Mouse (Mus musculus) embryonic fibroblast, embryonic 13.5 days (primary cell): Measurements from ENCODE around the gene Mgam.

Experiments used
- CTCF ChIP-seq: IDR thresholded peaks from 2 replicates; pipeline ENCODE4 v1.5.1; 2011; ENCODE audit warnings: mild to moderate bottlenecking, control low read depth, low read length, moderate library complexity, borderline replicate concordance; ENCODE audit not compliant: insufficient read depth
- POLR2A ChIP-seq: IDR thresholded peaks from 2 replicates; pipeline ENCODE4 v1.6.1; 2011; ENCODE audit warnings: low read depth, mild to moderate bottlenecking, control low read depth, low read length, moderate library complexity

DNA sequence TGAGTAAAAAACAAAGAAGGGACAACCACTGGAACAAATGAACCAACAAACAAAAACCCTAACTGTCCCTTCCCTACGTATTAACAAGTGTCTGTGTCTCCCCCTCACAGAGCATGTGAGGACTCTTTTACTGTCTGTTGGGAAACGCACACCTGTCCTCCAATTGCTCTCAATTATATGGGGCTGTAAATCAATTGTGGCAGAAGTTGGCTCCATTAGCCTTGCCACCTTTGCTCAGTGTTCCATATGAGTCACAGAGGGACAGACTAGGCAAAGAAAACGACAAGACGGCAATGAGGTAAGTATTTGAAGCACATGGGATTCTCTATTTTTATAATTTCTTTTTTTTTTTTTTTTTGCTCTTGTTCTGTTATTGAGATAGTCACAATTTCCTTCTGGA is 149.8 kb downstream of the Mgam start:
- TF ChIP-seq CTCF (no peak), POLR2A (no peak)
